Mouse (Mus musculus) left cerebral cortex, postnatal 10 days (tissue): Measurements from ENCODE around the gene Flt1. TPM values are rescaled to one million over a fixed set of nuclear protein-coding genes. Genes with fewer than 3 reads are reported as not detected.
A peak's percentile ranks its signal among the peaks of the same experiment; 100 is the strongest.

Experiments used
- DNase-seq, 2 experiments: peaks; one replicate each; pipeline ENCODE4 v3.0.0; 2021 to 2022; ENCODE audit warnings: low spot score in 2 of 2, mixed read lengths in 1 of 2; ENCODE audit errors: extremely low spot score in 1 of 2
- intact Hi-C: fragments of 180-260 bp; cut with DNase I; formaldehyde crosslinking; loops from one replicate; pipeline ENCODE4 v1.15.1; 2025
- total RNA-seq, 2 experiments: library from RNA; stranded (reverse); gene quantifications; 2 replicates each; pipeline ENCODE4 v1.2.3; 2021

Gene Flt1
- total RNA-seq, 2 experiments from 2014 or later = 23.5 to 24.7 TPM

DNA sequence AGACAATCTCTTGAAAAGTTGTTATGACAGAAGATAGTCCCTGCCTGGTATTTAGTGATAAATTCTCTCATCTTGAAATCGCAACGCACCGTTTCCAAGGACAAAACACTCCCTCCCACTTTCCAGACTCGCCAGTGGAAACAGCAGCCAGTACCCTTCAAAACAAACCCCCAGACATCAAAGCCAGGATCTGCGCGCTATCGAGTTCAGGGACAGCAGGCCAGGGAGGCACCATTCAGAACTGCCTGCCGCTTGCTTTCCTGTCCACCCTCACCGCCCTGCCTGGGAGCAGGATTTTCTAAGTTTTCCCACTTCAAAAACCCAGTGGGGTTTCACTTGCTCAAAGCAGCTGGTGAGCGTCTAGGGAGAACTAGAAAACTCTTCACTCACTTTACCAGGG is 44.6 kb downstream of the Flt1 start:
- intact Hi-C loops = no loop called here
- peak in 1 of 2 experiments; percentile 53 for DNase-seq

GRCm38 (mm10) chr5:147680711-147681110 is 45.1 kb downstream of the Flt1 start:
- intact Hi-C loops = no loop called here

GRCm38 (mm10) chr5:147679316-147679715 is 46.5 kb downstream of the Flt1 start:
- no peak for DNase-seq
- intact Hi-C loops = no loop called here

More at GRCm38 (mm10) chr5:147680711-147681110, 45.1 kb downstream of the Flt1 start:
- DNase-seq = no peak

- intact Hi-C loops = no loop called here
- no peak for DNase-seq
These were observed 50.0 kb downstream of the Flt1 start for GRCm38 (mm10) chr5:147675791-147676190.

- peak; percentile 36 to 52 for DNase-seq
- intact Hi-C loops = no loop called here
These were observed 53.9 kb downstream of the Flt1 start for GRCm38 (mm10) chr5:147671765-147672424.

DNA sequence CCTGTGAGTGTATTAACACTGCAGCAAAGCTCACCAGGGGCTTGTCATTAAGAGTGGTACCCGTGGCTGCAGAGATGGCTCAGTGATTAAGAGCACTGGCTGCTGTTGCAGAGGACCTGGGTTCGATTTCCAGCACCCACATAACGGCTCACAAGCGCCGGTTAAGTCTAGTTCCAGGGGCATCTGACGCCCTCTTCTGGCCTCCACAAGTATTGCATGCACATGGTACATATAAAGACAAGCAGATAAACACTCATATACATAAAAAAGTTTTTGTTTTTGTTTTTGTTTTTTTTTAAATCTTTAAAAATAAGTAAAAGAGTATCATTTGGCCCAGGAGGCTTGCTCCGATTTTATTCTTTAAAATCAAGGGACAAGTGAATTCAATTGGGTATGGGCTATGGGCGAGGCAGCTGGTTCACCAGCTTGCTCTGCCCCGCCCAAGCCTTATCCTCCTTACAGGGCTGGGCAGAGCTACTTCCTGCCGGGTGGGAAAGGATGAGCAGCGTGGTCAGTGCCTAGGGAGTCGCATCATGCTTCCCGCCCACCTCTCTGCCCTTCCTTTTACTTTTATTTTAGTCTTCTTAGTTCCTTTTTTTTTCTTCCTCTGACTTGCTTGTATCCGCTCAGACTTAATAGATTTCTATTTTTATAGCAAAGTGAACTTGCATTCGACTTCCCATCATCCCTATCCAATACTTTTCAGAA is 57.0 kb downstream of the Flt1 start:
- no peak for DNase-seq
- intact Hi-C loops = no loop called here

DNA sequence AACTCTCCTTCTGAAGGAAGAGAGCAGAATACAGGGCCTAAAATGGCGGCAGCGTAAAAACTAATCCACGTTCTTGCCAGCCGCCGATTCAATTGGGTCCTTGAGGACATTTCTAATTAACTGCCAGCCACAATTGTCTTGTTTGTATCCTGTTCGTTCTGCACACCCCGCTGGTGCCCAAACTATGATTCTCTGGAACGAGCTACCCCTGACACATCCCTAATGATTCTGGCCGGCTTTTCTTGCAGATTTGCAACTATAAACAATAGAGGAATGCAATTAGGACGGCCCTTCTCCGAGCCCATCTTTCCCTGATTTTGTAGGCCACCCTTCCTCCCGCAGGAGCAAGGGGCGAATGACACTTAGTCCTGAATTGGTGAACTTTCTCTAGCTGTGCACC is 59.9 kb downstream of the Flt1 start:
- DNase-seq = no peak
- intact Hi-C loops = no loop called here

- intact Hi-C loops = no loop called here
- no peak for DNase-seq
These were observed 60.4 kb downstream of the Flt1 start for GRCm38 (mm10) chr5:147665381-147665780.

GRCm38 (mm10) chr5:147659909-147660308 is 65.9 kb downstream of the Flt1 start:
- intact Hi-C loops = no loop called here
- DNase-seq = no peak

DNA sequence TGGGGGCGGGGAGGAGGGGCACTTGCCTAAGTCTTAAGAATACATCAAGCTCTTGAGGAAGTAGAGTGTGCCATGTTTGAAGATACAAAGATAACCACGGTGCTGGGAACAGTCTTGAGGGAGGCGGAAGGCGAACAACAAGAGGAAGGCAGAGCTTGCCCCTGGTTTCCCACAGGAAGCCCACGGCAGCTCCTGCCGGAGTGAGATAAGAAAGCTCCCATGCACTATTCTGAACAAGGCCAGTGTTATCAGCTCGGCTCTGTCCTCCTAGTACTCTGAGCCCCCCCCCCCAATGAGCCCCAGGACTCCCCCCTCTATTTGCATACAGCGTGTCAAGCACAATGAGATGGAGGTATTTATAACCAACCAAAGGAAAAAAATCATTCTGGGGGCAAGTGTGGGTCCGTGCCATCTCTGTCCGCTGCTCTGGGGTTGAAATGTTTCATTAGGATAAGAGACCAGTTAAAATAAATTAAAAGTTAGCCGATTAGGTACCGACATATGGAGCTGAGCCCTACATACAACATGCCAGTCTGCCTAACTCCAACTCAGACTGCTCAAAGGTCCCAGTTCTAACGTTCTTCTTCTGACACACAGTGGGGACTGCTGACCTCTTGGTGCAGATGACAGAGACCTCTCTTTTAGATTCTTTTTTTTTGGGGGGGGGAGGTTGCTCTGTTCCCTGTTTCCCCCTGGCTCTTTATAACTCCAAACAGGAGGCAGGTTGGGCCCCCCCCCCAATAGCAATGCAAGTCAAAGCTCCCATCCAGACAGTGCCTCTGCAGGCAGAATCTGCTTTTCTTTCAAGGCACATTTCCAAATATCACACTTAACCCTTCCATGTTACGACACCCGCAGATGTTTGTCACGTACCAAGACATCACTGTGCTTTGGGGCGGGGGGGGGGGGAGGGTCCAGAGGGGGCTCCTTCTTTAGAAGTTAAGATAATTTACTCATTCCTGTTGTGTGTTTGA is 67.6 kb downstream of the Flt1 start:
- peak in 1 of 2 experiments; percentile 56 for DNase-seq
- intact Hi-C loops = no loop called here

GRCm38 (mm10) chr5:147655761-147656160 is 70.0 kb downstream of the Flt1 start:
- intact Hi-C loops = no loop called here
- no peak for DNase-seq

- intact Hi-C loops = no loop called here
- no peak for DNase-seq
These were observed 74.6 kb downstream of the Flt1 start for GRCm38 (mm10) chr5:147651233-147651632.

- intact Hi-C loops = no loop called here
- DNase-seq = peak in 1 of 2 experiments; percentile 58
These were observed 79.4 kb downstream of the Flt1 start for GRCm38 (mm10) chr5:147646351-147646929.

GRCm38 (mm10) chr5:147645001-147645645 is 80.7 kb downstream of the Flt1 start:
- intact Hi-C loops = no loop called here
- DNase-seq = peak; percentile 66 to 93

GRCm38 (mm10) chr5:147641452-147641851 is 84.4 kb downstream of the Flt1 start:
- intact Hi-C loops = no loop called here
- peak in 1 of 2 experiments; percentile 36 for DNase-seq

DNA sequence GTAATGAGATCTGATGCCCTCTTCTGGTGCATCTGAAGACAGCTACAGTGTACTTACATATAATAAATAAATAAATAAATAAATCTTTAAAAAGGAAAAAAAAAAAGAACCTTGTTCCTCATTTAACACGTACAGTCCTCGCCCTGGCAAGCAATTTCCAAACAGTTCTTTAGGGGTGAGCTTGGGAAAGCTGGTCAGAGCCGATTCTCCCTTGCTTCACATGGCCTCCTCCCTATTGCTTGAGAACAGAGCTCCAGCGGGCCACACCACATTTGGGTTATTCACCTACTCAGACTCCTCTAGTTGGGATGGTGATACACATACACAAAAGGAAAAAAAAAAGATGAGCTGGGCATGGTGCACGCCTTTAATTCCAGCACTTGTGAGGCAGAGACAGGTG is 85.9 kb downstream of the Flt1 start:
- intact Hi-C loops = no loop called here
- no peak for DNase-seq

DNA sequence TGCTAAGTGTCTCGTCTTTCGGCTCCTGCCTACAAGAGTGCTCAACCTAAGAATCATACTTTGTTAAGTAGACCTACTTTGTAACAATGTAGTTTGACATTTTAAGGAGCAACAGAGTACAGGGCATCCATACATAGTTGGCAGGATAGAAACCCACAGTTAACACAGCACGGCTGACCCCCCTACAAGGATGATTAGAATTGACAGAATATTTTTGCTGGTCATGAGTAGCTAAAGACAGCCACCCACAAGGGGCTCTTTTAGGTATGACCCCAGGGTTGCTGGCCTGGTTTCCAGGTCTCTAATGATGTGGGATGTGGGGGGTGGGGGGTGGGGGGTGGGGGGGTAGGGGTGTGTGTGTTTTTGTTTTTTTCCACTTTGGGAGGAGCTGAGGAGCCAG is 89.1 kb downstream of the Flt1 start:
- no peak for DNase-seq
- intact Hi-C loops = no loop called here

- DNase-seq = no peak
- intact Hi-C loops = no loop called here
These were observed 89.9 kb downstream of the Flt1 start for GRCm38 (mm10) chr5:147635883-147636282.

GRCm38 (mm10) chr5:147634016-147634415 is 91.8 kb downstream of the Flt1 start:
- no peak for DNase-seq
- intact Hi-C loops = no loop called here
